Mouse (Mus musculus) right cerebral cortex, adult 18-20 months (tissue): ENCODE data around the gene Lnpep.
A peak's percentile ranks its signal among the peaks of the same experiment; 100 is the strongest.
"Not testable (repeated sequence)": the region's sequence is repeated elsewhere in the genome, so short reads cannot be mapped to it uniquely, and the experiment has no call there.

Source experiments
- DNase-seq: peaks from one replicate; pipeline ENCODE4 v3.0.0; 2022; ENCODE audit warnings: mixed read lengths

Lnpep gene

DNA sequence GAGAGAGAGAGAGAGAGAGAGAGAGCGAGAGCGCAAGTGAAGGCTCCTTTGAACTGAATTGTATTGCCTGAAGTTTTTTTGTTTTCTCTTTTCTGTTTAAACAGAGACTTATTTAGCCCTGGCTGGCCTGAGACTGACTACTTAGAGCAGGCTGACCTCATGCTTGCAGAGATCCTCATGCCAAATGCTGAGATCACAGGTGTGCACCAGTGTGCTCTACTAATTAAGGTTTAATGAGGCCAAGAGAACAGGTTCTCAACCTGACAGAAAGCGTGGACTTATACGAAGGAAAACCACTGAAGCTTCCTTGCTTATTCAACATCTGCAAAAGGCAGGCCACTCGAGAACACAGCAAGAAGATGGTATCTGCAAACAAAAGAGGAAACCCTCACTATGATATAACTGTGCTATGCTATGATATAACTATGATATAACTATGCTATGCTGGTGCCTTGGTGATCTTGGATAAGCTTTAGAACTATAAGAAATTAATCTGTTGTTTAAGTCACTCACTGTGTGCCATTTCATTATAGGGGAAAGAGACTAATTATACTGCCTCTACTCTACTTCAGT, 16.3 kb downstream of the Lnpep start:
- DNase-seq = no peak

DNA sequence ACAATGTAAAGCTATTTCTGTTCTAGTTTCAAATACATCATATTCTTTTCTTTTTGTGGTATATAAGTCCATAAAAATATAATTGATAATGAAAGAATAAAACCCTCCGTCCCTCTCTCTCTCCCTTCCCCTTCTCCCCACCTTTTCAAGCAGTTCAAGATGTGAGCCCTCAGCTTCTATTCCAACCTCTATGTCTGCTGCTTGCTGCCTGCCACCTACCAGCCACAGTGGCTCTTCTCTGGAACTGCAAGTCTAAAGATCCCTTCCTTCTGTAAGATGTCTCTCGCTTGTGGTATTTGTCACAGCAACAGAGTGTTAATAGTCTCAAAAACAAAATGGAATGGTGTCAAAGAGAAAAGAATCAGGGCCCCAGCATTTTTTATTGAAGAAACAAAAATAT, 20.3 kb downstream of the Lnpep start:
- DNase-seq = no peak

DNA sequence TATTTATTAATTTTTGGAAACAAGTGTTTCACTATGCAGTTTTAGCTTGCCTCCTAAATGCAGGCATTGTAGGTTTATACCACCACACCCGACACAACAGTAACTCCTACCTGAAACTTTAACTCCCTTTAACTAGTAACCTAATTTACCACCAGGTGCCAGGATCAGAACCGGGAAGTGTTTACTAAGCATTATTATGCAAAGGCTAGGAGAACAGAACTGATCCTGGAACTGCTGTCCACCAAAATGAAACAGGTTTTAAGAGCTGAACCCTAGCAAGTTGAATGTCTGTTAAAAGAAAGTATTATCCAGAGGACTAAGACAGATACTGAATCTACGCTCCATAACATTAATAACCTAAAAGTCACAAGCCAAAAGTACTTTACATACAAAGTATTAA, 21.2 kb downstream of the Lnpep start:
- no peak for DNase-seq

DNA sequence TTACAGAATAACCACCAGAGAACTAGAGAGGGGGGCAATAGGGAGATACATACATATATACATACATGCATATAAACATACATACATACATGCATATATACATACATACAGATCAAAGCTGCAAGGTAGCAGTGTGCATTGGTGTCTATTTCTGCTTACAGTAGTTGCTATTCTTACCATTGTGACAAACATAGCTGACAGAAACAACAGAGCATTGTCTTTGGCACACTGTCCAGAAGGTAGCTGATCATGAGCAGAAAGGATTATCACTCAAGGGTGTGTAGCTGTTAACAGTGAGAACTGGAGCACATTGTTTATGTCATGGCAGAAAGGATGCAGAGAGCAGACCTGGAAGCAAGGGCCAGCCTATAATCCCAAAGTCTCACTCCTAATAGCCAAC, 22.1 kb downstream of the Lnpep start:
- DNase-seq = no peak

DNA sequence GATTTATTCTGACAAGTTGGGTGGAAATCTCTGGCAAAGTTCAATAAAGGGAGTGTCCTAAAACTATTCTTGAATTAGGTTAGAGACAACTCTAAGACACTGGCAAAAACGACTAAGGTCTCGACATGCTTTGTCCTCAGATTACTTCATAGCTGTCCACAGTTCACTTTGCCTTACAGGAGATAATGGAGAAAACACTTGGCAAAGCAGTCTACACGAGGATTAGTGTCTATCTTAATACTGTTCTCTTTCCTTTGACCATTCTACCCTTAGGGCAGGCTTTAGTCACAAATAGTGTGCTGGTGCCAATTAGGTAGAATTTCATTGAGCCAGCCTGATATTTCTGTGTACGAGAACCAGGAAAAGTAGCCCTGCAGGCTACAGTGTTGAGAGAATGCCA, 22.5 kb downstream of the Lnpep start:
- DNase-seq = no peak

DNA sequence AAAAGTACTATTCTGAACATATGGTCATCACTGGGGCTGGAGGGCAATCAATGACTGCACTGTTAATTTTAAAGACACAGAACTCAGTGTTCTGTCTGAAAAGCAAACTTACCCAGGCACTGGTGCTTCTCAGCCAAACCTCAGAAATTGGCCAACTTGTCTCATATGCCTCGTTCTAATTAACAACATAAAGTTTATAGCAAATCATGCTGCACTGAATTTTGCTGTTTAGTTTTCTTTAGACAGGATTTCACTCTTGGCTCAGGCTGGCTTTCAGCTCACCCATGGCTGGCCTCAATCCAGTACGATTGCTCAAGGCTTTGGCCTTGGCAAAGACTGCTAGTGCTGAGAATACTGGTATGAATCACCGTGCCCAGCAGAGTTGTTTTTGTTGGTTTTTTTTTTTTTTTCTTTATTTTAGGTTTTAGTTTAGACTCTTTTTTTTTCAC, 24.0 kb downstream of the Lnpep start:
- DNase-seq = peak; percentile 75

DNA sequence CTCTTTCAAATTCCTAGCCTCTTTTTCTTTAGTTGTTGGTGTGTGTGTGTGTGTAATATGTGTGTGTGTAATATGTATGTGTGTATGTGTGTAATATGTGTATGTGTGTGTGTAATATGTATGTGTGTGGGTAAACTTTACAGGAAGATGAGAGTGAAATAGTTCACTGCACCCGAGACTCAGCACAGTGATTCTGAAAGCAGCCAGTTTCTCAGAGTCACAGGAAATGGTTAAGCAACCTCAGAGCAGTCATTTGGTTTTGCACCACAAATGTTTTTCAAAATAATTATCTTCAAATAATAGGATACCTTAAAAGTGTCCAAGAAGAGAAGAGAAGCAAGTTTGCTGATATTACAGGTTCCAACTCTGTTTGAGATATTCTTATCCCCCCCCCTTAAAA, 24.8 kb downstream of the Lnpep start:
- DNase-seq = no peak

DNA sequence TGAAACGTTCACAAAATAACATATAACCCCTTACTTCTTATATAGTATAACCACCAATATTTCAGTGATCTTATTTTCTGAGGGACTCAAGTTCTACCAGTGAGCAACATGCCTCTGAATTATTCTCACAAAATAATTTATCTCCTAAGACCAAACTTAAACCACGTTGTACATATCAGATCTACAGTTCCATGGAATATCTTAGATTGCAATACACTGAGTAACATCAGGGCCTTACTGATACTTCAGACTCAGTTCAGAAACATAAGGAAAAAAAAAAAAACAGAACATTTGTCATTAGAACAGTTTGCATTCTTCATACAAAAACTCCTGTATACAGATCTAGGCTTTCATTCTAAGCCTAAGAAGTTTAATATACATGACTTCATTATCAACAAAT, 26.5 kb downstream of the Lnpep start:
- DNase-seq = no peak

DNA sequence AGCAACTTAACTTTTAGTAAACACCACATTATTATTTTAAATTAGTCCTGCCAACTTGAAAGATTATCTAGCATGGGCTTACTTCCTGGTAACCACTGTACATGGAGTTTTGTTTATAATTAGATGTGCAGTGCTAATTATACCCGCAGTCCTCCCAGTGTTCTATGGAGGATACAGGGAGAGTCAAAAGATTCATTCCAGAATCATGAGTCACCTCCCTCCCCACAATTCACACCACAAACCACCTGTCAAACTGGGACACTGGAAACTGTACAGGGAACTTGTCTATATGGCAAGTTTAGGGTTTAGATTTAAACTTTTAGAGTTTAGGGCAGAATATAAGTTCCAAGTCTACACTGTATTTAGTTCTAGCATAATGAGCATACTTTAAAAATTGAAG, 31.9 kb downstream of the Lnpep start:
- DNase-seq = peak; percentile 63

DNA sequence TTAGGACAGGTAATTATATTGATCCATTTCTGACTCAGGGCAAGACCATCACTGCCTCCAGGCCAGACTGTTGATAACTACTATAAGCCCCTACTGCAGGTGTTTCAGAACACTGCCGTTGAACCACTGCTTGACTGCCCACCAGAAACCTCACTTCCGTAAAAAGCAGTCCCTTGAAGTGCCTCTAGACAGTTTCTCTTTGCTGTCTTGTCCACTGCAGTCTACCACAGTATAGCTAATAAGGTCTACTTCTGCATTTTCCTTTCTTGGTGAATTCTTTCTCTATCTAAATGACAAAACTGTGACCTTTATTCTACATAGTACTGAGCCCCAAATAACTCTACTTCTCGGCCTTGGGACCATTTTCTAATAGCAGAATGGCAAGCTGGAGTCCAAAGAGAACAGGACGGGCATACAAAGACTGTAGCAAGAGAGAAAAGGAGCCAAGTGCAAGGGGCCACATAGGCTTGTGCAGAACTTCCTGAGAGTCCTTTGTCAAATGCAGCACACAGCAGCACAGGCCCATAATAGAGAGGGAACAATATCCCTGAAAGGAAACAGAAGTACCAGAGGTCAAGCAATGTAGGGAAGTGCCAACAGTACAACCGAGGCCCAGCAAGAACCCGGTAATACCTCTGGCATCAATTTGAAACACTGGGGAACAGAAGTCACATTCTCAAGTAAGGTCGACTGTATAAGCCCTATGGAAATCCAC, 37.4 kb downstream of the Lnpep start:
- DNase-seq = no peak

DNA sequence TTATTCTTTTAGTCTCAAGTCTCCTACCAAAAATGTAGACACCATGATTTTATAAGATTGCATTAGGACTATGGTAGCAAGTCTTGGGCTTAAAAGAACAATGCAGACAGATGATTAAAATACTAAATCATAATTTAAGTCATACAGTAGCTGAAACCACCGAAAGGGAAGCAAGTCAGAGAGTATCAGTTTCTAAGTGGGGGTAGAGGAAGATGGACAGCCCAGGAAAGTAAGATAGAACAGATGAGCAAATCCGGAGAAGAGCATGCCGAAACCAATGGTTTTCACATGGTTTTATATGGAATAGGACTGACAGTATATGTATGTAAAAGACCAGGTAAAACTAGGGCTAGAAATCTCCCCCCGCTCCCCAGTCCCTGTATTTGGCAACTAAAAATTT, 39.7 kb downstream of the Lnpep start:
- no peak for DNase-seq

DNA sequence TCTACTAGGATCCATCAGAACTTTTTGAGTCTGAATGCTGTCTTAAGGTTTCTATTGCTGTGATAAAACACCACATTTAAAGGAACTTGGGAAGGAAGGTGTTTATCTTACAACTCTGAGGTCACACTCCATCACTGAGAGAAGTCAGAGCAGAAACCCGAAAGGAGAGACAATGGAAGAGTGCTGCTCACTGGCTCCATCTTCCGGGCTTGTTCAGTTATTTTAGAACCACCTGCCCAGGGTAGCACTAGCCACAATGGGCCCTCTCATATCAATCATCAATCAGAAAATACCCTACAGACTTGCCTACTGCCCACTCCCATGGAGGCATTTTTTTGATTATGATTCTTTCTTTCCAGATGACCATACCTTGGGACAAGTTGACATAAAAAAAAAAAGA, 41.0 kb downstream of the Lnpep start:
- DNase-seq = no peak

DNA sequence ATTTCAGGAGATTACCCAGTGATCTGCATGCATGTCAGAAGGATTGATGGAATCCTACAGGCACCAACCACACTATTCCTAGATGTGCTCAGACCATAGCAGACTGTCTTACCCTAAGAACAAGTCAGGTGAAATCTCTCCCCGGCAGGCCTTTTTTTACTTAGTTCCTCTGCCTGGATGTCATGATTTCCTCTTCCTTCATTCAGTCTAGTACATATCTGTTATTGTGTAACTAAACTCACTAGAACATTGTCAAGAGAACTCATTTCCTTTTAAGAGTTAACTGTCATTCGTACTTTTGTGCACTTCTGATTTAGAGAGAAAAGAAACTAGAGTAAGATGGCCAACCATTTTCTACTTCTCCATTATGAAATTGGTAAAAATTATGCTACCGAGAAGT, 43.6 kb downstream of the Lnpep start:
- DNase-seq = no peak

DNA sequence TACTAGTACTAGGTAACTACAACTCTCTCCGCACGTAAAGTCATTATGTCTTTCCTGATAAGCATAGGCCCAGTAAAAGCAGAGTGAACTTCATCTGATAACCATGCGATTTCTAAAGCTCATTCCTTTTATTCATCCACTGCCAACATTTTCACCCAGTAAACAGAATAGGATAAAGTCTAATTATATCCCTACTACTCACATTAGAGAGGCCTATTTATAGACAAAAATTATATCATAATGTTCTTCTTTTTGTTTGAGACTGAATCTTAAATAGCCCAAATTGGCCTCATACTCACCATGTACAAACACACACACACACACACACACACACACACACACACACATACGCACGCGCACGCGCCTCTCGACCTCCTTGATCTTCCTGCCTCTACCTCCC, 48.5 kb downstream of the Lnpep start:
- no peak for DNase-seq

DNA sequence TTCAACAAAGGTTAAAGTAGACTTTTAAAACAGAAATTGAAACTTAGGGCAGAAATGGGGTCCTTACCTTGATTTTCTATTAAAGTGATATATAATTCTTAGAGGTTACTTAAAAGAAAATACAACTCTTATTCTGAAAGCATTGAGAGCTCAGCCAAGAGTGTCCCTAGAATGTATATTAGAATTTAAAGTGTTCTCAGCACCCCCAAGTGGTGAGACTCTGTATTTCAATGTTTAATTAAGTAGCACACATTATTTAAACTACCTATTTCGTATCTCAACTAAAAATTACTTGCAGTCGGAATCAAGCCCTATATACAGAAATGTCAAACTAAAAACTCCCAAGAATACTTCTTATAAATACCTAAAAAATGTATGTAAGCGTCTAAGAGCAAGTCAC, 57.8 kb downstream of the Lnpep start:
- no peak for DNase-seq

DNA sequence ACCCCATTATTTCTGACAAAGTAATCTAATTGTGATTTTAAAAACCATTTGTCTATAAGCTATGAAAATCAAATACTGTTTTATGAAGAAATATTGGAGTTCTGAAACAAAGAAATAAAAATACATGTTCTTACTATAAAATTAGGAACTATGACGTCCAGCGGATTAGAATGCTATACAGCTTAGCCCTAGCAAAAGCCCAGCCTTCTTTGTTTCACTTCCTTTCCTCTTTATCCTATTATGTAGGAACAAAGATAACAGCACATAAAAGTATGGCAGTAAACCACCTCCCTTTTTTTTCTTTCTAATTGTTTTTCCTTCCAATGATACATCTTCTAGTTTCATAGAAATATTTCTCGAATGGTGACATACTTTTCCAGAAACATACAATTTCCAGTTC, 75.9 kb downstream of the Lnpep start:
- no peak for DNase-seq

DNA sequence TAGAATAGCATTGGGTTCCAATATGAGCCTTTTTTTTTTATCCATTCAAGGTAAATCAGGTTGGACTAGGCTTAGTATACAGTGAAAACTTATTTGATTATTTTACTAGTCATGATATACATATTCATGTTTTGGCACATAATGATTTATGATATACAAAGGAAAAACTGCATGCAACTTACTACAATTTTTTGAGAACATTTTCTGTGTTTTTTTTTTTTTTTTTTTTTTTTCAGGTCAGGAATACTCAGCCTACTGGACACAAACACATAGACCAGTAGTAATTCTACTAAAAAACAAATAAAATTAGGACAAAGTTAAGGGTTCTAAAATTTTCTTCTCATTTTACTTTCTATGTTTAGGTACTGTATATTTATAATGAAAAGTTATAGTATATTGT, 93.5 kb downstream of the Lnpep start:
- DNase-seq = no peak

DNA sequence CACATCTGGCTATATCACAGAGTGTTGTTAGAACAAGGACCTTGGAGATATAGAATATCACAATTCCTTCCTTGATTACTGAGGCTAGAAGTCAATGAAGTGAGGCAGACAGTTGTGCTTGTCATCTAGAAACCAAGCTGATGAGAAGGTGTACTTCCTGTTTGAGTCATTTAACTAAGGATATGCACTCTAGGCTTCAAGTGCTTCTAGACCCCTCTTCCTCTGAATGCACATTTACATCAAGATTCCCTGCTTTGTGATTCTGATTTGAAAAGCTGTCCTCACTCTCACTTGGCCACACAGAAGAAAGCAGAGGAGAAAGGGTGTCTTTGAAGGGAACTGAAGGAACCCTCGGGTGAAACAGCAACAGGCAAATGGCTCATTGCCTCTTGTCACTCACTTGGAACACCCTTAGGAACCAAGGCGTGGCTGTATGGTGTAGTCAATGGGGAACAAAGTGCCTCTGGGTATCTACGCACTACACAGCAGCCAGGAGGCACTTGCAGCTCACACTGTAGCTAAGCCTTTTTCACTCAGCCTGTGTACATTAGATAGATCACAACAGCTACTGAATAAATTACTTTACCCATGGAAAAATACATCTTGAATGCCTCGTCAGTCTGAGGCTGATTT, 108.3 kb downstream of the Lnpep start:
- DNase-seq = no peak

DNA sequence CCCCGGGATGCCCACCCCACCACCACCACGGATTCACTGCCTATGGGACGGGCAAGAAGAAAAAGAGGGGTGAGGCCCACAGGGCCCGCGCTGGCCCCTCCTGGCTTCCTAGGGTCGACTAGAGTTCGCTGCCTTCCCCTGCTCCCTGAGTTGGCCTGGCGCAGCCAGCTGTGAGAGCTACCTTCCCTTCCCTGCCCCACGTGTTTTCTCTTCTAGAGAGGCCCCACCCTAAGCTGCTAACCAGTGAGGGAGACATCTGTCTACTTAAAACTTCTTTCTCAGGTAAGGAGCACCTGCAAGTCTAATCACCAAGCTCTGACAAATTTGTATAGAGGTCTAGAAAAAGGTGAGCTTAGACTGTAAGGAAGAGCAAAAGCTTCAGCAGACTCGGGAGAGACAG, 118.2 kb downstream of the Lnpep start:
- DNase-seq = no peak

DNA sequence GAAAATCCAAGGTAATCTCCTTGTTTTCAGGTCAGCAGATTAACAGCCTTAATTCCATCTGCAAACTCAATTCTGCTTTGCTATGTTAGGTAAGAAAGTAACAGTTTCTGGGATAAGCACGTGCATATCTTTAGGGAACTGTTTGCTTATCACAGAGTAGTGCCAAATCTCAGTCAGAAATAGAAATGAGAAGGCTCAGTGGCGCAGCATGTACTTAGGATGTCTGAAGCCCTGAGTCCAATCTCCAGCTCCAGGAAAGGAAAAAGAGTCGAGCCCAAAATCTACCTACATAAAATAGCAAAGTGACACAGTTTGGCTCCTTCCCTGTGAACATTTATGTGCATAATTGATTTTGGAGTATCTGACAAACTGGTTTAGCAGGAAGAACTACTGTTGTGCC, 125.6 kb downstream of the Lnpep start:
- DNase-seq = peak; percentile 4

DNA sequence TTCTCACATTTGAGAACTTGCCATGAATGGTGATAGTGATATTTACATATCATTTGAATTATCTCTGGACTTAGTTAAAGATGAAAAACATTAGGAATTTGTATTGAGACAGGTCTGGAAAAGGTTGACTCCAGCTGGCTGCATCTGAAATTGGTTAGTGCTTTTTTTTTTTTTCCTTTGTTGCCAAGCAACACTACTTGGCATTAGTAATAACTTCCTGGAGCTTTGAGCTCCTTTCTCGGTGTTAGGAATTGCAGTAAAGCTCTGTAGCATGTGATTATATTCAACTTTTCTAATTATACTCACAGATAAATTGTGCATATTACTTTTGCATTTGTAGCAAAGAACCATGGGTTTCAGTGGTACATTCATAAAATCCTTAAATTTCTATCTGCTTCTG, 126.0 kb downstream of the Lnpep start:
- no peak for DNase-seq

DNA sequence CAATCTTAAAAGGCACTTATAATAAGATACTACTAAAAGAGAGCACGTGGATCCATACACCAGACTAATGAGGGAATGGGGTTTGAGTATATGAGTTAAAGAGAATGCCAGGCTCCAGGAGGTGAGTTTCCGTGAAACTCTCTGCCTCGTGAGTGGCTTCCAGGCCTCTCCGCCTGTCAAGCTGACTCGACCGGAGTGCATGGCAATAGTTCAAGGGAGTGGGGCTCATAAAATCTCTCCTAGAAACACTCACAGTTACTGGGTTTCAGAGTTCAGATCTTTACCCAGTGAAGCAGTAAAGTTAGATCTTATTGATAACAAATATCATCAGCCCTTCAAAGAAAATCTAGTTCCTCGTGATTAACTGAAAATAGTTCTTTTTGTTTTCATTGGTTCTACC, 128.1 kb downstream of the Lnpep start:
- DNase-seq = no peak

DNA sequence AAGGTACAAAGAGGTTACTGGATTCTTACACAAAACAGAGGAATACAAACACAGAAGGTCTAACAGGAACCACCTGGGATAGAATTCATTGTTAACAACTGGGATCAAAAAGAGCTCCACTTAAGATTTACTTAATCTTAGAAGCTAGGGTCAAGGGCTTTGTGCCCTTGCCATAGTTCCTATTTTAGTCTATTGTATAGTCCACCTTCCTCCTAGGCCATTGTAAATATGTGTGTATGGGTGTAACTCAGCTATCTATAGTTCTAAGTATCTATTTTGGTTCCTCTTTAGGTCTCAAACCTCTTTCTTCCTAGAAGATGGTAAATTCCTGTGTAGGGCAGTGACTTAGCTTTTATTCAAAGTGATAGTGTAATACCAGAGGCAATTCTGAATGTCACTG, 128.6 kb downstream of the Lnpep start:
- not testable (repeated sequence) for DNase-seq

DNA sequence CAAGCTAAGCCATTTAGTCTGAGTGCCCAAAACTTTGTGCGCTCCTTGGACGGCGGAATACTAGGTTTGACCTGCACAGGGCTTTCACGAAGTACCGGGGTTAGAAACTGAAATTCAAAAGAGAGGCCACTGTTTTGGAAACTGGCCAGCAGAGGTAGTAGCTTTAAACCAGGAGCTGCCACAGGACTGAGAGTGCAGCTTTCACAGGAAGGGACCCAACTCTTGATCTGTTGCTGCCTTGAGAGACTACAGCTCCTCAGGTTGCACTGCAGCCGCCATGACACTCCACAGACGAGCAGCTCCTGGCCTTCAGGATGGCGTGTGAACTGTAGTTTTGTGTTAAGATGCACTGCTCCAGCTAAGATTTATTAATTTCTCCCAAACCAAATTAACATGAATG, 132.7 kb downstream of the Lnpep start:
- no peak for DNase-seq

DNA sequence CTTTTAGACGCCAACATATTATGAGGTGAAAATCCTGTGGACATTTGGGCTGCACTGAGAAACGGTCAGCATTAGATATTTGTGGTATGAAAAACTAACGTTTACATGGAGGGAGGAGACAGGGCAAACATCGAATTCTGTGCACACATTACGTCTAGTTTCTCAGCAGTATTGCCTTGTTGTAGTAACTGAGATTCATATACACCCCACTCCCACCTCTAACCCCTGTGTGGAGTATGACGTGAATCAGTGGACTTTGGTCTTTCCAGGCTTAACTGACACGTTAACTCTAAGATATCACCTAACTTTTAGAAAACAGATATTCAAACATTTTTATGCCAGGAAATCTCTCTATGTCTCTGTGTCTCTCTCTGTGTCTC, 133.2 kb downstream of the Lnpep start:
- no peak for DNase-seq
